In the genomic region with DNA sequence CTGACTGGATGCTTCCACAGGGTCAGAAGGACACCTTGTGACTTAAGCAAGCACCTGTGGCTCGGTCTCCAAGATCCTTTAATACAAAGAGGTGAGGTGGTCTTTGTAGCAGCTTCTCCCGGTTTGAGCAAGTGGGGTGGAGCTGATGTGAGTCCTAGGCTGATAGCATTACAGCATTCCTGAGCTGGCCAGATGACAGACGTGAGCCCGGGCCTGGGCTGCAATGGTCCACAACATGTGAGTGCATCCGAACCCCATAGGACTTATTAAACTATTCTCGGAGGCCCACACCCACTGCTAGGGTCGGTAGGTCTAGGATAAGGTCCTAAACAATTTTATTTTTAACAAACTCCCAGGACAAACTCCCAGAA, we compare ENCODE assay signal across 9 mouse cellular contexts.
A peak's percentile ranks its signal among the peaks of the same experiment; 100 is the strongest.
DNase-seq lines count a peak whose midpoint lies in the region; ATAC-seq lines count a peak whose summit lies in the region.
"Had no signal": no experiment of that assay in that cellular context is flagged by ENCODE, and none has a peak within 500 bp of the region (broad histone marks: within the 10 kb centered on the region; RNA-seq: fewer than 3 reads in every experiment).

No protein-coding gene starts in this region.

- DNase-seq in kidney, adult 9 months: no peak
- DNase-seq in adipocyte (ENCODE audit: low spot score): peak; percentile 16
- DNase-seq in heart, postnatal 4 days: peak; percentile 31
- DNase-seq in adrenal gland, postnatal 4 days (ENCODE audit: low spot score in 2 of 2): no peak
- no peak for DNase-seq in kidney, postnatal 14 days
- no peak for DNase-seq in spleen, postnatal 4 days (ENCODE audit: low spot score in 2 of 2)

- no peak overlapping the region for H3K4me2 ChIP-seq in kidney, embryonic 14.5 days (replicated peaks; ENCODE audit: low read depth, low read length)
- H3K4me2 ChIP-seq in midbrain, embryonic 12.5 days (replicated peaks): no peak overlapping the region

- no peaks in the 10 kb centered on the region for H3K27me3 ChIP-seq in kidney, embryonic 14.5 days (ENCODE audit: control insufficient read depth, insufficient read depth, low read length)
- no peaks in the 10 kb centered on the region for H3K27me3 ChIP-seq in midbrain, embryonic 12.5 days

- WGBS in kidney, embryonic 14.5 days: 46% methylated on average over 7 of the region's 7 CpGs
- WGBS in midbrain, embryonic 12.5 days: 57% methylated on average over 7 of the region's 7 CpGs

- no peak overlapping the region for H3K9ac ChIP-seq in kidney, embryonic 14.5 days (ENCODE audit: low read depth, low read length)
- H3K9ac ChIP-seq in midbrain, embryonic 12.5 days (replicated peaks): no peak overlapping the region

- H3K4me3 ChIP-seq in kidney, embryonic 14.5 days (ENCODE audit: low read length): no peak overlapping the region
- no peak overlapping the region for H3K4me3 ChIP-seq in midbrain, embryonic 12.5 days

- 0 out of 2 replicates have a peak, but pooled peaks cover 1% of the 10 kb centered on the region for H3K36me3 ChIP-seq in kidney, embryonic 14.5 days (ENCODE audit: control insufficient read depth, insufficient read depth, low read length)
- H3K36me3 ChIP-seq in midbrain, embryonic 12.5 days: peaks cover 10% of the 10 kb centered on the region

- ATAC-seq in kidney, embryonic 14.5 days (ENCODE audit: low FRiP score, low TSS enrichment): peak; percentile 68
- peak; percentile 50 for ATAC-seq in midbrain, embryonic 12.5 days (ENCODE audit: low FRiP score, low read depth)

- H3K27ac ChIP-seq in kidney, embryonic 14.5 days (ENCODE audit: low read depth, low read length): no peak overlapping the region; the same call in 1 of the 2 replicates
- H3K27ac ChIP-seq in midbrain, embryonic 12.5 days (replicated peaks): 0 out of 2 replicates have a peak overlapping the region, but pooled peaks have one; percentile 31

- H3K4me1 ChIP-seq in kidney, embryonic 14.5 days (ENCODE audit: control insufficient read depth, insufficient read depth, low read length): no peaks in the 10 kb centered on the region
- H3K4me1 ChIP-seq in midbrain, embryonic 12.5 days: peaks cover 11% of the 10 kb centered on the region; the same call in 1 of the 2 replicates

- H3K9me3 ChIP-seq in kidney, embryonic 14.5 days (ENCODE audit: control insufficient read depth, low read length): no peaks in the 10 kb centered on the region
- no peaks in the 10 kb centered on the region for H3K9me3 ChIP-seq in midbrain, embryonic 12.5 days
- H3K9me3 ChIP-seq: G1E had no signal

Comparison
In these comparisons a context has a peak if more than half of its experiments do, and no peak if none do; other contexts are left out.
1. DNase-seq: peak in adipocyte (single experiment) and heart, postnatal 4 days (single experiment); none in kidney, adult 9 months (single experiment), adrenal gland, postnatal 4 days (0 of 2), kidney, postnatal 14 days (single experiment) and spleen, postnatal 4 days (0 of 2).